Mouse (Mus musculus): ENCODE data around the gene Rbm38. TPM values are rescaled to one million over a fixed set of nuclear protein-coding genes. Genes with fewer than 3 reads are reported as not detected.
A peak's percentile ranks its signal among the peaks of the same experiment; 100 is the strongest.

Gene Rbm38
- polyA plus RNA-seq, 1 experiment from 2014 or later, result 10.0 TPM

- H3K9ac ChIP-seq (ENCODE audit: low read depth, low read length), result no peak overlapping the region
- no peak overlapping the region for H3K4me3 ChIP-seq (ENCODE audit: low read length)
- no peaks in the 10 kb centered on the region for H3K27me3 ChIP-seq (replicated peaks; ENCODE audit: control insufficient read depth, insufficient read depth, low read length)
- no peak overlapping the region for H3K4me2 ChIP-seq (ENCODE audit: low read length)
- WGBS, result 70% methylated on average over 7 of the region's 7 CpGs
- no peaks in the 10 kb centered on the region for H3K9me3 ChIP-seq (ENCODE audit: control insufficient read depth, low read length)
- ATAC-seq, result no peak
- peaks cover 3% of the 10 kb centered on the region; the same call in 1 of the 2 replicates for H3K36me3 ChIP-seq (ENCODE audit: control insufficient read depth, insufficient read depth, low read length)
- no peaks in the 10 kb centered on the region; the same call in 1 of the 2 replicates for H3K4me1 ChIP-seq (ENCODE audit: control insufficient read depth, insufficient read depth, low read depth, low read length)
- H3K27ac ChIP-seq (ENCODE audit: low read depth, low read length), result no peak overlapping the region
Measured at GRCm38 (mm10) chr2:173037827-173038607, 17.7 kb downstream of the Rbm38 start.

DNA sequence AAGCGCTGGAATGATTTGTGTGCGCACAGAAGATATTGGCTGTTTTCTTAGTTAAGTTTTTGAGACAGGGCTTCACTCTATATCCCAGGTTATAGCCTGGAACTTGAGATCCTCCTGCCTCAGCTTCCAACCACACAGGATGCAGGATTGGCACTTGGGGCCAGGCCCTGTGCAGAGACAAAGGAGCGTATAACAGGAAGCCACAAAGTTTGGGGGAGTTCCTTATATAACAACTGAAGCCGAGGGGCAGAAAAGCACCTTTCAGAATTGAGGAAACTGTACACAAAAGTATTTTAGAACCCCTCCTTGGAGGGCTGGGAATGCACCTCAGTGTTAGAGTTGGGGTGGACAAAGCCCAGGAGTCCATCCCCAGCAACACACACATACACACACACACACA is 18.7 kb downstream of the Rbm38 start:
- Histone ChIP-seq H3K4me3 (ENCODE audit: low read length) (no peak overlapping the region), H3K4me1 (ENCODE audit: control insufficient read depth, insufficient read depth, low read depth, low read length) (no peaks in the 10 kb centered on the region; the same call in 1 of the 2 replicates), H3K27me3 (replicated peaks; ENCODE audit: control insufficient read depth, insufficient read depth, low read length) (no peaks in the 10 kb centered on the region), H3K9ac (ENCODE audit: low read depth, low read length) (no peak overlapping the region), H3K27ac (ENCODE audit: low read depth, low read length) (no peak overlapping the region), H3K9me3 (ENCODE audit: control insufficient read depth, low read length) (no peaks in the 10 kb centered on the region), H3K36me3 (ENCODE audit: control insufficient read depth, insufficient read depth, low read length) (no peaks in the 10 kb centered on the region; the same call in 1 of the 2 replicates), H3K4me2 (ENCODE audit: low read length) (no peak overlapping the region)
- ATAC-seq, result no peak
- 95% methylated on average over 4 of the region's 4 CpGs for WGBS

- Histone ChIP-seq H3K4me1 (ENCODE audit: control insufficient read depth, insufficient read depth, low read depth, low read length) (no peaks in the 10 kb centered on the region; the same call in 1 of the 2 replicates), H3K4me3 (ENCODE audit: low read length) (no peak overlapping the region), H3K9ac (ENCODE audit: low read depth, low read length) (no peak overlapping the region), H3K27ac (ENCODE audit: low read depth, low read length) (no peak overlapping the region), H3K27me3 (replicated peaks; ENCODE audit: control insufficient read depth, insufficient read depth, low read length) (no peaks in the 10 kb centered on the region), H3K4me2 (ENCODE audit: low read length) (no peak overlapping the region), H3K9me3 (ENCODE audit: control insufficient read depth, low read length) (no peaks in the 10 kb centered on the region), H3K36me3 (ENCODE audit: control insufficient read depth, insufficient read depth, low read length) (no peaks in the 10 kb centered on the region; the same call in 1 of the 2 replicates)
- ATAC-seq, result no peak
- WGBS, result 90% methylated on average over 3 of the region's 3 CpGs
Measured at GRCm38 (mm10) chr2:173040803-173041202, 20.5 kb downstream of the Rbm38 start.

DNA sequence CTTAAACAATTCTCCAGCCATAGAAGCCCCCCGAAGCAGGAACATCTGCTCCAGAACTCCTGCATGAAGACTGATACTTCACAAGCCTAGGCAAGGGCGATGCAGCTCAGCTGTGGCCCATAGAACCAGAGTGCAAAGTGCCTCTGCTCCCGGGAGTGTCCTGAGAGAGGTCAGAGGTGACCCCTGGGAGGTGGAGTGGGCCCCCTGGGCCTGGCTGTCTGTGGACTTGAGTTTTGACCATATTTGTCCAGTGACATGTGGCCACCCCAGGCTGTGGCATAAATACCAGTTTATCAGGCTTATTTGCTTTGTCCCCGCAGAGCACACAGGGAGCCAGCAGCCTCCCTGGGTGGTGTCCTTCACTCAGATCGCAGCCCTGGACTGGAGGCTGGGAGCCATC is 20.9 kb downstream of the Rbm38 start:
- no peak overlapping the region for H3K4me2 ChIP-seq (ENCODE audit: low read length)
- H3K27me3 ChIP-seq (replicated peaks; ENCODE audit: control insufficient read depth, insufficient read depth, low read length), result no peaks in the 10 kb centered on the region
- H3K9me3 ChIP-seq (ENCODE audit: control insufficient read depth, low read length), result no peaks in the 10 kb centered on the region
- 73% methylated on average over 5 of the region's 5 CpGs for WGBS
- no peak for ATAC-seq
- no peak overlapping the region for H3K4me3 ChIP-seq (ENCODE audit: low read length)
- no peaks in the 10 kb centered on the region; the same call in 1 of the 2 replicates for H3K4me1 ChIP-seq (ENCODE audit: control insufficient read depth, insufficient read depth, low read depth, low read length)
- H3K36me3 ChIP-seq (ENCODE audit: control insufficient read depth, insufficient read depth, low read length), result no peaks in the 10 kb centered on the region
- no peak overlapping the region for H3K9ac ChIP-seq (ENCODE audit: low read depth, low read length)
- H3K27ac ChIP-seq (ENCODE audit: low read depth, low read length), result no peak overlapping the region

DNA sequence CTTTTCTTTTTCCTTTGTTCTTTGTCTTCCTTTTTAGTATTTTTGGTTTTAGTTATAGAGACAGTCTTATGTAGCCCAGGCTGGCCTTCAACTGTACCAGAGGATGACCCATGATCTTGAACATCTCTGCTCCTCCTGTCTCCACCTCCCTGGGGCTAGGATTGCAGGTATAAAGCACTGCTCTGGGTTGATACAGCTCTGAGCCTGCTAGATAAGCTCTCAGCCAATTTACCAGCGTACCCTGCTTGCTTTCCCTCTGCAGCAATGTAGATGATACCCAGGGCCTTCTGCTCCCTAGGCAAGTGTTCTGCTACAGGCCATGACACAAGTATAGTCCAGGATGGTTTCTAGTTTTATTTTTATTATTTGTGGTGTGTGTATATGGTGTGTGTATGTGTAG is 21.6 kb downstream of the Rbm38 start:
- Histone ChIP-seq H3K9ac (ENCODE audit: low read depth, low read length) (no peak overlapping the region), H3K4me1 (ENCODE audit: control insufficient read depth, insufficient read depth, low read depth, low read length) (no peaks in the 10 kb centered on the region; the same call in 1 of the 2 replicates), H3K27me3 (replicated peaks; ENCODE audit: control insufficient read depth, insufficient read depth, low read length) (no peaks in the 10 kb centered on the region), H3K9me3 (ENCODE audit: control insufficient read depth, low read length) (no peaks in the 10 kb centered on the region), H3K36me3 (ENCODE audit: control insufficient read depth, insufficient read depth, low read length) (no peaks in the 10 kb centered on the region), H3K4me3 (ENCODE audit: low read length) (no peak overlapping the region), H3K4me2 (ENCODE audit: low read length) (no peak overlapping the region), H3K27ac (ENCODE audit: low read depth, low read length) (no peak overlapping the region)
- no peak for ATAC-seq
- 89% methylated on average over 1 of the region's 1 CpGs for WGBS

DNA sequence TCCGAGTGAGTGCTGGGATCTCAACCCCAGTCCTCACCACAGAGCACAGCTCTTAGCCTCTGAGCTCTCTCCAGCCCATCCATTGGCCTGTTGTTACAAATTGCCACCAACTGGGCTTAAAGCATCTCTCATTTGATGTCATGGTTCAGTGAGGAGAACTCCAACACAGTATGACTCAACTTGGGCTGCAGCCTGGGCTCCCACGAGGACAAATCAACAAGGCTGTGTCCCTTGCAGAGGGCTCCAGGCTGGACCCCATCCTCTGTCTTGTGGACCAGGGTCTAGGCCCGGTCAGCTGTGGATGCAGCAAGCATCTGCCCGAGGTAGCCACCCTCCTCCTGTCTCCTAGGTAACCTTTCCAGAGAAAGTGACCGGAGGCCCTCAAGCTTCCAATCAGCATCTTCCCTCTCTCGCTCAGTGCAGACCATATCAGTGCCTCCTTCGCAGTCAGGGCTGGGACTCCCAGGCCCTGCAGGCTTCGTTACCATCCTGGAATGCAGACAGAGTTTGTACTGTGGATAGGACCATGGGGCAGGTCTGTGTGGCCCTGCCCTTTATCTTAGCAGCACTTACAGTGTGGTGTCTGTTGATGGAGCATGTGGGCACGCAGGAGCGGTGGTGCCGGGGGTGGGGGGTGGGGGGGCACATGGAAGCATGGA is 22.3 kb downstream of the Rbm38 start:
- no peak overlapping the region for H3K9ac ChIP-seq (ENCODE audit: low read depth, low read length)
- 69% methylated on average over 11 of the region's 11 CpGs for WGBS
- peak; percentile 16; the same call in 1 of the 2 replicates for ATAC-seq

DNA sequence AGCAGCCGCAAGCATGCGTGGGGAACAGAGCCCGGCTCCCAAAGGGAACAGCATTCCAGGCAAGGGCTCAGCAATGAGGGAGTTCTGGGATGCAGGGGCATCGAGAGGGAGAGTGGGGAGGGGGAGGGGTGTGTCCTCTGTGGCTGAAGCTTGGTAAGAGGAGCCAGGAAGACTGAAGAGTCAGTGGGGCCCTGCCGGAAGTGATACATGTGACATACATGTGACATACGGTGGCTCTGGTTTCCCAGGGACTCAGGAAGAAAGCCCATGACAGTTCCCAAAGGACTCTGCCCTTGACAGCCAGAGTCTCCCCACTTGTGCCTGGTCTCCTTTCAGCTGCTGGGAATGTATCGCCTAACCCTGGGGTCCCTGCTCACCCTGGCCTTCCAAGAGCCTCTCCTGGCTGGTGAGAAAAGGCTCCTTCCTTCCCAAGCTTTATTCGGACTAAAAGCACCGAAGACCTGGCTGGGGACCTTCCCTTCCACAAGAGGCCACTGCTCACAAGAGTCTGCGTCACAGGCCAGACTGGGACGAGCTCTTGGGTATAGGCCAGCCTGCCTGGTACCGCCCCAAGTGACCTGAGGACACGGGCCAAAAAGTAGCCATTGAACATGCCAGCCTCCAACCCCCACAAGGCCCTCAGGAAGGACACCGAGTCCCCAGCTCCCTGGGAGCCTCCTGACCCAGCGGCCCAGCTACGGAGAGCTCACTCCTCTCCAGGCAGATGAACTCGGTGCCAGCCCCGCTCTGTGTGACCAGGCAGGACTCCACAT is 24.1 kb downstream of the Rbm38 start:
- no peak overlapping the region for H3K4me3 ChIP-seq (ENCODE audit: low read length)
- H3K27ac ChIP-seq (ENCODE audit: low read depth, low read length), result no peak overlapping the region
- H3K36me3 ChIP-seq (ENCODE audit: control insufficient read depth, insufficient read depth, low read length), result no peaks in the 10 kb centered on the region
- H3K27me3 ChIP-seq (replicated peaks; ENCODE audit: control insufficient read depth, insufficient read depth, low read length), result no peaks in the 10 kb centered on the region
- no peak overlapping the region for H3K9ac ChIP-seq (ENCODE audit: low read depth, low read length)
- 81% methylated on average over 18 of the region's 18 CpGs for WGBS
- H3K4me2 ChIP-seq (ENCODE audit: low read length), result no peak overlapping the region
- no peaks in the 10 kb centered on the region; the same call in 1 of the 2 replicates for H3K4me1 ChIP-seq (ENCODE audit: control insufficient read depth, insufficient read depth, low read depth, low read length)
- ATAC-seq, result no peak
- H3K9me3 ChIP-seq (ENCODE audit: control insufficient read depth, low read length), result no peaks in the 10 kb centered on the region

More for the DNA sequence above, 22.3 kb downstream of the Rbm38 start:
- Histone ChIP-seq H3K27ac (ENCODE audit: low read depth, low read length) (no peak overlapping the region), H3K4me2 (ENCODE audit: low read length) (no peak overlapping the region), H3K4me3 (ENCODE audit: low read length) (no peak overlapping the region), H3K36me3 (ENCODE audit: control insufficient read depth, insufficient read depth, low read length) (no peaks in the 10 kb centered on the region), H3K9me3 (ENCODE audit: control insufficient read depth, low read length) (no peaks in the 10 kb centered on the region), H3K4me1 (ENCODE audit: control insufficient read depth, insufficient read depth, low read depth, low read length) (no peaks in the 10 kb centered on the region; the same call in 1 of the 2 replicates), H3K27me3 (replicated peaks; ENCODE audit: control insufficient read depth, insufficient read depth, low read length) (no peaks in the 10 kb centered on the region)

DNA sequence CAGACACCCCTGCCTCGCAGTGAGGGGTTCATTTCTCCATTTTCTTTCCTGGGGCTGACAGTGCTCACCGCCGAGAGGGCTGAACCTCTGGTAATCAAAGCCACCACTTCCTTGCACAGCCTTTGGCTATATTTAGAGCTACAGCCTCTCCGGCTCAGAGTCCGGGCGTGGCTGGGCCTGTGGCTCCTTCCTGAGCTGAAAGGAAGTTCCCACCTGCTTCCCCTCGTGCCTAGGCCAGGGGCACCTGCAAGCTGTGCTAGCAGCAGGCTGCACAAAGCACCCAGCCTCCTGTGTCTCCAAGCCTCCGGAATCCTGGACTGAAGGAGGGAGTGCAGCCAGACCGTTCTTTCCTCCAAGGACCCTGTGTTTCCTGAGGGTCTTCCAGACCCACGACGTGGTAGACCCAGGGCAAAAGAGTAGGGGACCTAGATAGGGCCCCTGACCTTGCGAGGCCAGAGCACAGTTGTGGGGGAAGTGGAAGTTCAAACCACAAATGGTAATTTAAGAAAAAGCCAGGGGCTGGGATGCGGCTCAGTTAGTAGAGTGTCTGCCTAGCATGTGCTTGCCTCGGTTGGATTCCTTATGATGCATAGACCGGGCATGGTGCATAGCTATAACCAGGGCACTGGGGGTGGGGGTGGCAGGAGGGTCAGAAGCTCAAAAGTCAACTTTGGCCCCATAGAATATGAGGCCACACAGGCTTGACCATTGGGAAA is 26.4 kb downstream of the Rbm38 start:
- H3K36me3 ChIP-seq (ENCODE audit: control insufficient read depth, insufficient read depth, low read length), result no peaks in the 10 kb centered on the region
- H3K9me3 ChIP-seq (ENCODE audit: control insufficient read depth, low read length), result no peaks in the 10 kb centered on the region
- H3K27me3 ChIP-seq (replicated peaks; ENCODE audit: control insufficient read depth, insufficient read depth, low read length), result no peaks in the 10 kb centered on the region
- H3K4me3 ChIP-seq (ENCODE audit: low read length), result no peak overlapping the region
- H3K9ac ChIP-seq (ENCODE audit: low read depth, low read length), result no peak overlapping the region
- H3K4me2 ChIP-seq (ENCODE audit: low read length), result no peak overlapping the region
- H3K4me1 ChIP-seq (ENCODE audit: control insufficient read depth, insufficient read depth, low read depth, low read length), result no peaks in the 10 kb centered on the region; the same call in 1 of the 2 replicates
- 75% methylated on average over 15 of the region's 15 CpGs for WGBS
- no peak for ATAC-seq
- H3K27ac ChIP-seq (ENCODE audit: low read depth, low read length), result no peak overlapping the region

Data from hindbrain, embryonic 16.5 days (tissue).